Mouse (Mus musculus) gastrocnemius, postnatal 14 days (tissue): ENCODE measurements around the gene Htra1. TPM values are rescaled to one million over a fixed set of nuclear protein-coding genes. Genes with fewer than 3 reads are reported as not detected.

Source experiments
- DNase-seq: peaks from one replicate; pipeline ENCODE4 v3.0.0; 2021; ENCODE audit warnings: mixed read lengths
- intact Hi-C: fragments of 180-260 bp; cut with DNase I; formaldehyde crosslinking; loops from one replicate; pipeline ENCODE4 v1.15.1; 2025; ENCODE audit warnings: low total_unique reads
- microRNA-seq, 2 experiments: library from miRNA; unstranded; fragments of <30 nt; microRNA quantifications; one replicate each; pipeline ENCODE4 v1.2.0; 2021
- total RNA-seq, 2 experiments: library from RNA; stranded (reverse); gene quantifications; 2 replicates each; pipeline ENCODE4 v1.2.3; 2021

Htra1 gene
- total RNA-seq, 2 experiments from 2014 or later: 65.3 to 77.2 TPM

DNA sequence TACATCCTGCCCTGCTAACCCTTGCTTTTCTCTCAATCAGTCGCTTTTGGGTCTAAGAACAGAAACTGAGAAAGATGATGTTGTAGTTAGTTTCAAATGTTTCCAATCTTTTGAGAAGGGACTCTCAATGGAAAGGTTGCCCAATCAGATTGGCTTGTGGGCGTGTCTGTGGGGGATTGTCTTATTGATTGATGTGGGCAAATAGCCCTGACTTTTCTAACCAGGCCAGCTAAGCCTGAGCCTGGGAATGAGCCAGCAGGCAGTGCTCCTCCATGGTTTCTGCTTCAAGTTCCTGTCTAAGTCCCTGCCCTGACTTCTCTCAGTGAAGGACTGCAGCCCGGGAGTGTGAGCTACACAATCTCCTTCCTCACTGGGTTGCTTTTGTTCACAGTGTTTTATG is 53.5 kb downstream of the Htra1 start:
- intact Hi-C loops: no loop called here
- DNase-seq: no peak

DNA sequence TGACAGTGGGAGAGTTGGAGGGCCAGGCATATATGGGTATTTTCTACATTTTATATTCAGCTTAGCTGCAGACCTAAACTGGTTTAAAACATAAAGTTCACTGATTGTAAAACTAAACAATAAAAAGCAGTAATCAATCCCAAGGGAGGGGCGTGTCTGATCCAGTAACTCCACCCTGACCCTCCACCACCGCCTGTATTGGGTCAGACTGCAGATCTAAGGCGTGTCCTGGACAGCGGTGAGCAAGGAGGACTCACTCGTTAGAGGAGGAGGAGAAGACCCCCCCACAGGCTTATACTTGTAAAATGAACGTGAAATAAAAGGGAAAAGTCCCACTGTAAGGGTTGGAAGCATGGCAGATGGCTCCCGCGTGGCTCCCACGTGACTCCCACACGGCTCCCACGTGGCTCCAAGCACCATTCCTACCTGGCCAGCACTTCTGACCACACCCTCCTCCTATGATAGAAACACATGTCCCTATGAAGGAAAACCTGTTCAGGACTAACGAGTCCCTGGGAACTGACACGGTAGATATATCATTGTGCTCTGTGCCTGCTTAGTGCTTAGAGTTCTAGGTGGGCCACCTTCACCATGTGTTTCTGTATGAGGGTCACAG is 55.4 kb downstream of the Htra1 start:
- intact Hi-C loops: no loop called here
- no peak for DNase-seq

DNA sequence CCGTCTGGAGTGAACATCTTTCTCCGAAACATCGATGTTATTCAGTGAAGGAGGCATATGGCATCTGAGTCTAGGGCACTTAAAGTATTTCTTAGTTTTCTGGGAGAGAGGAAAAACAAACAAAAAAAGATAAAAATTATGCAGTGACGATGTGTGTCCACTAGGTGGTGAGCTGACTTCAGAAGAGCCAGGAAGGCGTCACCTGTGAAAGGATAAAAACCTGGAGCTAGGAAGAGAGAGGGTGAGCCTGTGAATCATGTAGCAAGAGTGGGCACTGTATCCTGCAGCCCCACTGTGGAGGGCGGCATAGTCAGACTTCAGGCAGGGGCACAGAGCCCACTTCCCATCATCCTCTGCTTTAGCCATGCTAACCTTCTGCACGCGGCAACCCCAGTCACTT is 58.0 kb downstream of the Htra1 start:
- intact Hi-C loops: no loop called here
- no peak for DNase-seq

GRCm38 (mm10) chr7:131001976-131002726 is 66.2 kb downstream of the Htra1 start:
- intact Hi-C loops: no loop called here
- no peak for DNase-seq

- DNase-seq: no peak
- intact Hi-C loops: no loop called here
Measured at GRCm38 (mm10) chr7:131004071-131004470, 68.2 kb downstream of the Htra1 start.

- intact Hi-C loops: no loop called here
- DNase-seq: no peak
Measured at GRCm38 (mm10) chr7:131007221-131007620, 71.3 kb downstream of the Htra1 start.

- intact Hi-C loops: no loop called here
- no peak for DNase-seq
Measured at GRCm38 (mm10) chr7:131009178-131009577, 73.3 kb downstream of the Htra1 start.

GRCm38 (mm10) chr7:131011901-131012300 is 76.0 kb downstream of the Htra1 start:
- intact Hi-C loops: no loop called here
- DNase-seq: no peak

DNA sequence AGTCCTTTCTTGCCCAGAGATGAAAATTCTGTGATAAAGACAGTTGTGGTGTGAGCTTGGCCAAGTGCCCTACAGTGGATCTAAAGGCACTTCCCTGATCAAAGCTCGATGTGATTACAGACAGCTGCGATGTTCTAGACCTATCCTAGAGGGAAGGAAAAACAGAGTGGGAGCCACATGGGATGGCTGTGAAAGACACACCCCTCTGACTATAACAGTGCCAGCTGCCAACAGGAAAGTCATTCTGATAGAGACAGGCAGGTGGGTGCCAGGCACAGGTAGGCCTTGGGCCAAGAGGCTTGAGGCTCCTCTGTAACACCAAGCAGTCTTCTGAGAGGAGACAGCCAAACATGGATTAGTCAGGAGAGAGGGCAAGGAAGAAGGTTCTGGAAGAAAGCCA is 83.3 kb downstream of the Htra1 start:
- no peak for DNase-seq
- intact Hi-C loops: no loop called here

- intact Hi-C loops: no loop called here
- DNase-seq: no peak
Measured at GRCm38 (mm10) chr7:131024807-131025206, 88.9 kb downstream of the Htra1 start.

DNA sequence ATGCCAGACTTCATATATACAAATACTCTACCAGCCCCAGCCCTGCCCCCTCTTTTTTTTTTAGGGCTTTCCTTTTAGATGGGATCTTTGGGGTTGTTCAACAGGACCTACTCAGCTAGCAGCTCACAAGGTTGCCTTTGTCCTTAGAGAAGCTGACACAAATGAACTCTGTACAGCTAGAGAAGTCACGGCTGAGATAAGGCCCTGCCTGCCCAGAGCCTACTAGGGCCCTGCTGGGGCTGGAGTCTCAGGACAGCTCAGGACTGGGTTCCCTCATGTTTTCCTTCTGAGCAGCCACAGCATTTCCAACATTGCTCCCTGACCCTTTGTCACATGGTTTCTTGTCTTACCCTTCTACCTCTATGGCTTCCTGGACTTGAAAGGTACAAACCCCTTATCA is 91.6 kb downstream of the Htra1 start:
- DNase-seq: no peak
- intact Hi-C loops: no loop called here

DNA sequence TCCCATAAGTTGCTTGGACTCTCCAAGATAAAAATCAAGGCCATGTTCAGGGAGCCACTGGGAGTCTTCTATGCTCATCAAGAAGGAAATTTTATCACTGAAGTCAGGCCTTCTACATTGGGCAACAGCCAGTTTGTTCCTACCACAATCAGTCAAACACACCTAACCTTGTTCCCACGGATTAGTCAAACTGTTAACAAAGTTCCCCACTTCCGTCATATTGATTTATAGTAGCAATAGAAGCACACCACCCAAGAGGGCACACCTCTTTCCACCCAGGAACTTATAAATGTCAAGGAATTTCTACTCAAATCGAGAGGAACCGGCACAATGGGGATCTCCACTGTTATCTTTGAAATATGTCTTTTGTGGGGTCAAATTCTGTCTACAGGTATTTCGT is 95.8 kb downstream of the Htra1 start, which contains the start of gene Dmbt1:
Gene Dmbt1 (plus strand): TSS at position 299 of the 400 bp plus-strand sequence.
- intact Hi-C loops: no loop called here
- no peak for DNase-seq

Small RNA genes lying within 50 kb of the gene (microRNA-seq; reads per million reads assigned to microRNA genes)
- gene Mir7061: 0.96 to 2.0 reads per million in 2 experiments

Other genes with a start within 250 kb of the Htra1 start
- gene Btbd16, start 162.0 kb upstream of the Htra1 start, total RNA-seq: under 1 TPM in 1 of 2 experiments, not detected in 1; 0.14 TPM
- gene Plekha1, start 70.4 kb upstream of the Htra1 start, total RNA-seq: 10 to 100 TPM; 23.8 to 29.4 TPM
- gene Dmbt1, start 95.9 kb downstream of the Htra1 start, total RNA-seq: not detected
- not detected for gene 4933402N03Rik, start 210.2 kb downstream of the Htra1 start, total RNA-seq
- gene 5430419D17Rik, start 238.3 kb downstream of the Htra1 start, total RNA-seq: not detected